Comparison of ENCODE assay signal across 9 mouse cellular contexts in the genomic region with DNA sequence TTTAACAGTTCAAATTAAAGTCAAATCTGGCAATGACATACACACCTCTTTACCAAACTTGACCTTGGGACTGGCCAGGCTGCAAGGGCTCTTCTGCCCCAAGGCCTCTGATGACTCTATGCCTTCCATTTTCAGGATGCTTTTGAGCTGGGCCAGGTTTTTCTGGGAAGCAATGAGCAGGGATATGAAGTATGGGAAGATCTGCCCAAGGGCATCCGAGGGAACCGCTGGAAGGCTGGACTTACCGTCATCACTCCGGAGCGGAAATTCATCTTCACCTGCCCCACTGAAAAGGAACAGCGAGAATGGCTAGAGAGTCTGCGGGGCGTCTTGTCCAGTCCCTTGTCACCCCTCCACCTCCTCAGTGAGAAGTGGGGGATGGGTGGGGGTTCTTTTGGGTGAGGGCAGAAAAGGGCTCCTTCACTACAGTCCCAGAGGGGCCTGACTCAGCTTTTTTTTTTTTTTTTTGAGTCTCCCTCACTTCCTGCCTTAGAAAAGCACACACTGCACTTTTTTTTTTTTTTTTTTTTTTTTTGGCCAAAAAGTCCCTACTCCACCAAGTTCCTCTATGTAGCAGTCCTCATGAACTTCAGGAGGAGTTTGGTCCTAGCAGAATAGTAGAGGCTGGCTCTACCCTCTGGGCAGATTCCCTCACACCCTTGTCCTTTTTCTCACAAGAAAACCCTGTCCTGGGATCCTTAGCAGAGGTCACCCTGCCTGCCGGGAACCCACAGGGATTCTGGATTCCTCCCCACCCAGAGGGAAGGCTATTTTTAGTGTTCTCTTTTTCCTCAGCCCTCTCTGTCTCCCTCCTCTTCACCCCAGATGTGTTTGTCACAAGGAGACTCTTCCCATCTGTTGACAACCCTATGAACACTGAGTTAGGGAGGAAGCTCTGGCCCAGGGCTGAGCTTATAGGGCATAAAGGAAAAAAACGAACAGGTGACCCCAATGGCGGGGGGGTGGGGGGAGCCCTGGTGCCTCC. TPM values are rescaled to one million over a fixed set of nuclear protein-coding genes. Genes with fewer than 3 reads are reported as not detected.
A peak's percentile ranks its signal among the peaks of the same experiment; 100 is the strongest.
DNase-seq lines count a peak whose midpoint lies in the region; ATAC-seq and TF ChIP-seq lines count a peak whose summit lies in the region.
"Had no signal": no experiment of that assay in that cellular context is flagged by ENCODE, and none has a peak within 500 bp of the region (broad histone marks: within the 10 kb centered on the region; RNA-seq: fewer than 3 reads in every experiment).

No protein-coding gene starts in this region.

- no peak for TF ChIP-seq CTCF in ES-Bruce4 (IDR thresholded peaks at IDR 0.05; ENCODE audit: low read depth, low read length)
- TF ChIP-seq CTCF in forebrain, postnatal 0 days (IDR thresholded peaks at IDR 0.05; ENCODE audit: low read depth) = no peak

- H3K27me3 ChIP-seq in ES-Bruce4 (ENCODE audit: control insufficient read depth, insufficient read depth, low read length, poor library complexity, severe bottlenecking) = no peaks in the 10 kb centered on the region
- H3K27me3 ChIP-seq in liver, embryonic 13.5 days = 0 out of 2 replicates have a peak, but pooled peaks cover 3% of the 10 kb centered on the region
- H3K27me3 ChIP-seq in forebrain, postnatal 0 days (ENCODE audit: insufficient read depth, low read length) = no peaks in the 10 kb centered on the region
- H3K27me3 ChIP-seq: embryonic facial prominence, embryonic 12.5 days; stomach, embryonic 15.5 days had no signal

- H3K4me3 ChIP-seq in ES-Bruce4 (ENCODE audit: low read depth, low read length) = peak overlapping the region; percentile 4; the same call in 1 of the 2 replicates
- H3K4me3 ChIP-seq in liver, embryonic 13.5 days (replicated peaks) = no peak overlapping the region
- H3K4me3 ChIP-seq in forebrain, postnatal 0 days (ENCODE audit: low read depth, low read length) = no peak overlapping the region
- H3K4me3 ChIP-seq: embryonic facial prominence, embryonic 12.5 days; stomach, embryonic 15.5 days had no signal

- DNase-seq in layer of hippocampus, adult 9-11 months = peak; percentile 49
- DNase-seq in layer of hippocampus, adult 11-12 months (ENCODE audit: low spot score) = no peak
- DNase-seq in adipocyte (ENCODE audit: low spot score) = peak; percentile 45
- DNase-seq in liver, embryonic 13.5 days = no peak
- no peak for DNase-seq in forebrain, postnatal 0 days
- DNase-seq in cerebellum, adult 11 months = no peak

- no peaks in the 10 kb centered on the region for H3K36me3 ChIP-seq in ES-Bruce4 (ENCODE audit: control insufficient read depth, insufficient read depth, low read length, poor library complexity, severe bottlenecking)
- H3K36me3 ChIP-seq in liver, embryonic 13.5 days = no peaks in the 10 kb centered on the region
- no peaks in the 10 kb centered on the region for H3K36me3 ChIP-seq in forebrain, postnatal 0 days (ENCODE audit: insufficient read depth)
- H3K36me3 ChIP-seq: embryonic facial prominence, embryonic 12.5 days; stomach, embryonic 15.5 days had no signal

- 59% methylated on average over 11 of the region's 11 CpGs for WGBS in liver, embryonic 13.5 days (ENCODE audit: insufficient replicate concordance)
- 80% methylated on average over 11 of the region's 11 CpGs for WGBS in forebrain, postnatal 0 days

- ATAC-seq in liver, embryonic 13.5 days (ENCODE audit: low read depth) = no peak
- ATAC-seq in forebrain, postnatal 0 days = no peak

- peak overlapping the region; percentile 19; the same call in 1 of the 2 replicates for H3K9ac ChIP-seq in ES-Bruce4 (ENCODE audit: low read depth, poor library complexity, severe bottlenecking)
- no peak overlapping the region for H3K9ac ChIP-seq in liver, embryonic 13.5 days
- no peak overlapping the region for H3K9ac ChIP-seq in forebrain, postnatal 0 days
- H3K9ac ChIP-seq: embryonic facial prominence, embryonic 12.5 days; stomach, embryonic 15.5 days had no signal

- H3K4me2 ChIP-seq in liver, embryonic 13.5 days = no peak overlapping the region
- H3K4me2 ChIP-seq in forebrain, postnatal 0 days (ENCODE audit: low read depth) = no peak overlapping the region
- H3K4me2 ChIP-seq: embryonic facial prominence, embryonic 12.5 days; stomach, embryonic 15.5 days had no signal

- TF ChIP-seq EP300 in ES-Bruce4 (IDR thresholded peaks at IDR 0.05; ENCODE audit: insufficient read depth, low read depth, low read length) = peak; percentile 84

- peak overlapping the region; percentile 80 for H3K27ac ChIP-seq in ES-Bruce4 (ENCODE audit: insufficient read depth, low read length)
- H3K27ac ChIP-seq in liver, embryonic 13.5 days = peak overlapping the region; percentile 43; the same call in 1 of the 2 replicates
- H3K27ac ChIP-seq in forebrain, postnatal 0 days (ENCODE audit: low read depth, low read length) = no peak overlapping the region
- H3K27ac ChIP-seq: embryonic facial prominence, embryonic 12.5 days; stomach, embryonic 15.5 days had no signal

- no peaks in the 10 kb centered on the region for H3K9me3 ChIP-seq in ES-Bruce4 (replicated peaks; ENCODE audit: control insufficient read depth, insufficient read depth, low read length, poor library complexity, severe bottlenecking)
- no peaks in the 10 kb centered on the region for H3K9me3 ChIP-seq in liver, embryonic 13.5 days (replicated peaks)
- no peaks in the 10 kb centered on the region for H3K9me3 ChIP-seq in forebrain, postnatal 0 days (ENCODE audit: low read length)
- H3K9me3 ChIP-seq: embryonic facial prominence, embryonic 12.5 days; stomach, embryonic 15.5 days had no signal

- H3K4me1 ChIP-seq in ES-Bruce4 (ENCODE audit: control insufficient read depth, insufficient read depth, low read length) = peaks cover 12% of the 10 kb centered on the region
- peaks cover 23% of the 10 kb centered on the region; the same call in 1 of the 2 replicates for H3K4me1 ChIP-seq in liver, embryonic 13.5 days (replicated peaks)
- no peaks in the 10 kb centered on the region for H3K4me1 ChIP-seq in forebrain, postnatal 0 days (ENCODE audit: insufficient read depth)
- H3K4me1 ChIP-seq: embryonic facial prominence, embryonic 12.5 days; stomach, embryonic 15.5 days had no signal

- no peak for TF ChIP-seq POLR2A in ES-Bruce4 (IDR thresholded peaks at IDR 0.05; ENCODE audit: insufficient read depth, low read length)

RNA-seq across cellular contexts. Expression of a gene that starts 6.4 kb away (rescaled TPM):
- 4.5 and 5.3 TPM in 2 replicates for polyA plus RNA-seq in ES-Bruce4 (2011; ENCODE audit: insufficient read depth, insufficient read length, low read depth, missing spikeins)
- 4.3 and 5.3 TPM in 2 replicates for polyA plus RNA-seq in liver, embryonic 13.5 days (2015; fragmentation: Nextera tagmentation; extraction: Ambion mirVana)
- 1.3 and 2.0 TPM in 2 replicates for total RNA-seq in forebrain, postnatal 0 days (2014; rRNA removed)
- polyA plus RNA-seq in forebrain, postnatal 0 days (2015; fragmentation: Nextera tagmentation; extraction: Ambion mirVana) = 2.2 and 3.1 TPM in 2 replicates

RNA-seq across cellular contexts. Expression of a gene that starts 23.3 kb away (rescaled TPM):
- 3.4 and 3.5 TPM in 2 replicates for polyA plus RNA-seq in ES-Bruce4 (2011; ENCODE audit: insufficient read depth, insufficient read length, low read depth, missing spikeins)
- polyA plus RNA-seq in liver, embryonic 13.5 days (2015; fragmentation: Nextera tagmentation; extraction: Ambion mirVana) = 3.7 and 4.0 TPM in 2 replicates
- total RNA-seq in forebrain, postnatal 0 days (2014; rRNA removed) = 3.8 and 4.4 TPM in 2 replicates
- 2.2 and 3.2 TPM in 2 replicates for polyA plus RNA-seq in forebrain, postnatal 0 days (2015; fragmentation: Nextera tagmentation; extraction: Ambion mirVana)

RNA-seq across cellular contexts. Expression of a gene that starts 31.6 kb away (rescaled TPM):
- polyA plus RNA-seq in ES-Bruce4 (2011; ENCODE audit: insufficient read depth, insufficient read length, low read depth, missing spikeins) = 52.5 and 52.9 TPM in 2 replicates
- polyA plus RNA-seq in liver, embryonic 13.5 days (2015; fragmentation: Nextera tagmentation; extraction: Ambion mirVana) = 23.9 and 29.9 TPM in 2 replicates
- total RNA-seq in forebrain, postnatal 0 days (2014; rRNA removed) = 69.5 and 79.1 TPM in 2 replicates
- polyA plus RNA-seq in forebrain, postnatal 0 days (2015; fragmentation: Nextera tagmentation; extraction: Ambion mirVana) = 56.0 and 61.0 TPM in 2 replicates

RNA-seq across cellular contexts. Expression of a gene that starts 35.2 kb away (rescaled TPM):
- 31.2 and 37.3 TPM in 2 replicates for polyA plus RNA-seq in ES-Bruce4 (2011; ENCODE audit: insufficient read depth, insufficient read length, low read depth, missing spikeins)
- 17.7 and 20.5 TPM in 2 replicates for polyA plus RNA-seq in liver, embryonic 13.5 days (2015; fragmentation: Nextera tagmentation; extraction: Ambion mirVana)
- total RNA-seq in forebrain, postnatal 0 days (2014; rRNA removed) = 18.9 and 19.9 TPM in 2 replicates
- polyA plus RNA-seq in forebrain, postnatal 0 days (2015; fragmentation: Nextera tagmentation; extraction: Ambion mirVana) = 23.7 and 25.6 TPM in 2 replicates

Comparison
In these comparisons a context has a peak if more than half of its experiments do, and no peak if none do; other contexts are left out.
1. DNase-seq: peak in layer of hippocampus, adult 9-11 months (single experiment) and adipocyte (single experiment); none in layer of hippocampus, adult 11-12 months (single experiment), liver, embryonic 13.5 days (single experiment), forebrain, postnatal 0 days (single experiment) and cerebellum, adult 11 months (single experiment).